Mouse (Mus musculus): ENCODE results near the gene Naa40. TPM values are rescaled to one million over a fixed set of nuclear protein-coding genes. Genes with fewer than 3 reads are reported as not detected.

Naa40 gene
- polyA plus RNA-seq, 1 experiment, result 20.5 TPM

GRCm38 (mm10) chr19:7205753-7206736 is 34.9 kb downstream of the Naa40 start, which contains the start of gene Otub1:
Gene Otub1 (minus strand): TSS chr19:7206316.
- peak; percentile 64 for TF ChIP-seq POLR2A (IDR thresholded peaks at IDR 0.05; ENCODE audit: low read depth, low read length)
- TF ChIP-seq CTCF (IDR thresholded peaks at IDR 0.05; ENCODE audit: extremely low read depth, insufficient read depth, insufficient read length, insufficient replicate concordance), result no peak
- 1% methylated on average over 76 of the region's 79 CpGs for WGBS
- Histone ChIP-seq H3K27me3 (ENCODE audit: control insufficient read depth, insufficient read depth, low read length) (no peaks in the 10 kb centered on the region), H3K36me3 (ENCODE audit: control insufficient read depth, insufficient read depth, low read length) (peaks cover 18% of the 10 kb centered on the region), H3K27ac (ENCODE audit: insufficient read depth, low read length) (peak within 1 kb of the TSS; percentile 95), H3K4me1 (ENCODE audit: control insufficient read depth, insufficient read depth, insufficient read length) (peaks cover 7% of the 10 kb centered on the region), H3K4me3 (ENCODE audit: extremely low read depth, insufficient read depth, insufficient read length) (peak within 1 kb of the TSS; percentile 99)
- DNase-seq (ENCODE audit: low read depth in 1 of 2, low spot score in 2 of 2), result peak; percentile 84 to 91

- TF ChIP-seq POLR2A (IDR thresholded peaks at IDR 0.05; ENCODE audit: low read depth, low read length) (no peak), CTCF (IDR thresholded peaks at IDR 0.05; ENCODE audit: extremely low read depth, insufficient read depth, insufficient read length, insufficient replicate concordance) (no peak)
- Histone ChIP-seq H3K27me3 (ENCODE audit: control insufficient read depth, insufficient read depth, low read length) (no peaks in the 10 kb centered on the region), H3K4me1 (ENCODE audit: control insufficient read depth, insufficient read depth, insufficient read length) (peaks cover 7% of the 10 kb centered on the region), H3K27ac (ENCODE audit: insufficient read depth, low read length) (peak overlapping the region; percentile 95), H3K36me3 (ENCODE audit: control insufficient read depth, insufficient read depth, low read length) (peaks cover 20% of the 10 kb centered on the region), H3K4me3 (ENCODE audit: extremely low read depth, insufficient read depth, insufficient read length) (peak overlapping the region; percentile 99)
- DNase-seq (ENCODE audit: low read depth in 1 of 2, low spot score in 2 of 2), result no peak
- 40% methylated on average over 7 of the region's 7 CpGs for WGBS
Observed at GRCm38 (mm10) chr19:7205326-7205725, 35.7 kb downstream of the Naa40 start.

GRCm38 (mm10) chr19:7204898-7205297 is 36.1 kb downstream of the Naa40 start:
- Histone ChIP-seq H3K27ac (ENCODE audit: insufficient read depth, low read length) (no peak overlapping the region), H3K27me3 (ENCODE audit: control insufficient read depth, insufficient read depth, low read length) (no peaks in the 10 kb centered on the region), H3K36me3 (ENCODE audit: control insufficient read depth, insufficient read depth, low read length) (peaks cover 22% of the 10 kb centered on the region), H3K4me1 (ENCODE audit: control insufficient read depth, insufficient read depth, insufficient read length) (peaks cover 7% of the 10 kb centered on the region), H3K4me3 (ENCODE audit: extremely low read depth, insufficient read depth, insufficient read length) (peak overlapping the region; percentile 34; the same call in 1 of the 2 replicates)
- TF ChIP-seq POLR2A (IDR thresholded peaks at IDR 0.05; ENCODE audit: low read depth, low read length), result no peak
- no peak for TF ChIP-seq CTCF (IDR thresholded peaks at IDR 0.05; ENCODE audit: extremely low read depth, insufficient read depth, insufficient read length, insufficient replicate concordance)
- no peak for DNase-seq (ENCODE audit: low read depth in 1 of 2, low spot score in 2 of 2)
- WGBS, result 79% methylated on average over 2 of the region's 2 CpGs

- H3K4me1 ChIP-seq (ENCODE audit: control insufficient read depth, insufficient read depth, insufficient read length), result peaks cover 6% of the 10 kb centered on the region
- TF ChIP-seq CTCF (IDR thresholded peaks at IDR 0.05; ENCODE audit: extremely low read depth, insufficient read depth, insufficient read length, insufficient replicate concordance) (no peak), POLR2A (IDR thresholded peaks at IDR 0.05; ENCODE audit: low read depth, low read length) (no peak)
- H3K4me3 ChIP-seq (ENCODE audit: extremely low read depth, insufficient read depth, insufficient read length), result no peak overlapping the region
- H3K27me3 ChIP-seq (ENCODE audit: control insufficient read depth, insufficient read depth, low read length), result no peaks in the 10 kb centered on the region
- 72% methylated on average over 1 of the region's 1 CpGs for WGBS
- H3K36me3 ChIP-seq (ENCODE audit: control insufficient read depth, insufficient read depth, low read length), result peaks cover 48% of the 10 kb centered on the region
- DNase-seq (ENCODE audit: low read depth in 1 of 2, low spot score in 2 of 2), result no peak
- H3K27ac ChIP-seq (ENCODE audit: insufficient read depth, low read length), result no peak overlapping the region
Observed at GRCm38 (mm10) chr19:7200427-7200826, 40.6 kb downstream of the Naa40 start.

GRCm38 (mm10) chr19:7199089-7199488 is 41.9 kb downstream of the Naa40 start:
- TF ChIP-seq POLR2A (IDR thresholded peaks at IDR 0.05; ENCODE audit: low read depth, low read length), result no peak
- no peak for TF ChIP-seq CTCF (IDR thresholded peaks at IDR 0.05; ENCODE audit: extremely low read depth, insufficient read depth, insufficient read length, insufficient replicate concordance)
- no peak for DNase-seq (ENCODE audit: low read depth in 1 of 2, low spot score in 2 of 2)
- Histone ChIP-seq H3K4me1 (ENCODE audit: control insufficient read depth, insufficient read depth, insufficient read length) (no peaks in the 10 kb centered on the region; the same call in 1 of the 2 replicates), H3K27me3 (ENCODE audit: control insufficient read depth, insufficient read depth, low read length) (no peaks in the 10 kb centered on the region), H3K4me3 (ENCODE audit: extremely low read depth, insufficient read depth, insufficient read length) (no peak overlapping the region), H3K27ac (ENCODE audit: insufficient read depth, low read length) (no peak overlapping the region), H3K36me3 (ENCODE audit: control insufficient read depth, insufficient read depth, low read length) (peaks cover 46% of the 10 kb centered on the region)
- WGBS, result 95% methylated on average over 13 of the region's 13 CpGs

- Histone ChIP-seq H3K4me3 (ENCODE audit: extremely low read depth, insufficient read depth, insufficient read length) (no peak overlapping the region), H3K27me3 (ENCODE audit: control insufficient read depth, insufficient read depth, low read length) (no peaks in the 10 kb centered on the region), H3K4me1 (ENCODE audit: control insufficient read depth, insufficient read depth, insufficient read length) (no peaks in the 10 kb centered on the region; the same call in 1 of the 2 replicates), H3K27ac (ENCODE audit: insufficient read depth, low read length) (no peak overlapping the region), H3K36me3 (ENCODE audit: control insufficient read depth, insufficient read depth, low read length) (peaks cover 35% of the 10 kb centered on the region)
- 95% methylated on average over 9 of the region's 9 CpGs for WGBS
- DNase-seq (ENCODE audit: low read depth in 1 of 2, low spot score in 2 of 2), result no peak
- TF ChIP-seq POLR2A (IDR thresholded peaks at IDR 0.05; ENCODE audit: low read depth, low read length) (no peak), CTCF (IDR thresholded peaks at IDR 0.05; ENCODE audit: extremely low read depth, insufficient read depth, insufficient read length, insufficient replicate concordance) (no peak)
Observed at GRCm38 (mm10) chr19:7197445-7197844, 43.5 kb downstream of the Naa40 start.

All from spleen, adult 2 months (tissue).